Mouse (Mus musculus) granulocyte monocyte progenitor cell, adult 5-6 weeks (primary cell): ENCODE measurements around the gene Cetn4. TPM values are rescaled to one million over a fixed set of nuclear protein-coding genes. Genes with fewer than 3 reads are reported as not detected.
A peak's percentile ranks its signal among the peaks of the same experiment; 100 is the strongest.

ENCODE experiments used
- ATAC-seq: replicated peaks from 2 replicates; pipeline ENCODE4 v1.8.0; 2016; ENCODE audit warnings: mild to moderate bottlenecking, moderate TSS enrichment, inconsistent platforms; ENCODE audit not compliant: poor library complexity, severe bottlenecking
- total RNA-seq, 2 experiments: library from RNA; stranded (forward) in 1 of 2; stranded (reverse) in 1 of 2; fragments of 200-712, 200-1000 nt in 1 of 2; fragments of >200 nt in 1 of 2; fragmentation: Nextera tagmentation in 1 of 2; gene quantifications; 2 replicates each; pipeline ENCODE4 v1.2.3; 2014 to 2017

Gene Cetn4
- total RNA-seq, 2 experiments from 2014 or later: 0.26 to 1.0 TPM

DNA sequence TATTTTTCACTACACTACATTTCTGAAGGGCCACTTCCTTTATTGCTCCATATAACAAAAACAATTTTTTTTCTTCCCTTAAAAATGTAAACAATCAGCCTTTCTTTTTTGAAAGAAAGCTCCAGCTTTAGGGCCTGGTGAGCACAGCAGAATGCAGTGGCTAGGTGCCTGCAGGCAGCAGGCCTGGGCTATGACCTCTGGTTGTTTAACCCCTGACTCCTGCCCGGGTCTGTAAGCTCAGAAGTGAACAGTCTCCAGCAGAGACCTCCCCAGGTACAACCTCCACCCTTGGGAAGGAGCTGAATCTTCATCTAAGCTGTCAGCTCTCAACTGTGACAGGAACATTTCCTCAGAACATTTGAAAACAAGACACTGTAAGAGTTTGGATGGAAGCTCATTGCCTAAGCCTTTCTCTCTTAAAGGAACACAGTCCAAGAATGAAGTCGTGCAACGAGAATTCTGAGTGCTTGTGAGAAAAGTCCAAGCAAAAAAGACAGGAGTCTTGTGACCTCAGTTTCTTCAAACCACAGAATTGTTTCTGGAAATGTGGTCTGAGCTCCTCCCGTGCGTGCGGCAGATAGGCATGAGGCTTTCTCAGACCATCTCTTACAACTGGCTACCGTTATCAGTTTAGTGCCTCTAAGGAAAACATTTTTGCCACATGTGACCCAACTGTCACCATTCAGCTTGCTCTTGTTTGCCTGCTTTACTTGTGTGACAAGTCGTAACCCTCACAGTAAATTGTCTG is 8.9 kb downstream of the Cetn4 start:
- no peak for ATAC-seq

DNA sequence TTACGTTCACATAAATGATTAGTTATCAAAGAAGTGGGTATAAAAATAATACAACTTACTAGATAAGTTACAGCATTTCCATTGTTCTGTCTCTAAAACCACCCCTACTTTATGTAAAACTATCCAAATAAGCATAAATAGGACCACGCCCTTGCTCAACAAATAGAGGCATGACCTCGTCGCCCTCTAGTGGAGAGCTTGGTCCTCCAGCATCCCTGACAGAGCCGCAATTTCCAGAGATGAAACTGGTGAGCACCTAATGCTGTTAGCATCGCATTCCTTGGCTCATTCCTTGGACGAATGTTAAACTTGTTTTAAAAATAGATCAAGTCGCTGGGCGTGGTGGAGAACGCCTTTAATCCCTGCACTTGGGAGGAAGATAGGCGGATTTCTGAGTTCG is 9.8 kb downstream of the Cetn4 start:
- peak; percentile 90 for ATAC-seq

DNA sequence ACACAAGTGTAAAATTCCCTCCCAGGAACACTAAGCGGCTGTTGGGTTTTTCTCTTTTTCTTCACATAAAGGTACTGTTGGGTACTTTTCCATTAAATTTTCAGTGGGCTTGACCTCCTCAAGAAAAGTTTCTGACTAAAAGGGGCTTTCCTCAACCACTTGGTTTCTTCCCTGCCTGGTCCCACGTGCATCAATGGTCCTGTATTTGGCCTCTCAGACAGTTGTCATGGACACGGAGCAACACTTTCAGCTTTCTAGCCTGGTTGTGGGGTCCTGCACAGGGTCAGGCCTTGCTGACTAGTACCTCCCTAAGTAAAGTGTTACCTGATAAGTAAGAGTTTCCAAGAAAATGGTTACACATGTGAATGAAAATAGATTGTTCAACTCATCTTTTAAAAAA is 13.0 kb downstream of the Cetn4 start:
- ATAC-seq: no peak

DNA sequence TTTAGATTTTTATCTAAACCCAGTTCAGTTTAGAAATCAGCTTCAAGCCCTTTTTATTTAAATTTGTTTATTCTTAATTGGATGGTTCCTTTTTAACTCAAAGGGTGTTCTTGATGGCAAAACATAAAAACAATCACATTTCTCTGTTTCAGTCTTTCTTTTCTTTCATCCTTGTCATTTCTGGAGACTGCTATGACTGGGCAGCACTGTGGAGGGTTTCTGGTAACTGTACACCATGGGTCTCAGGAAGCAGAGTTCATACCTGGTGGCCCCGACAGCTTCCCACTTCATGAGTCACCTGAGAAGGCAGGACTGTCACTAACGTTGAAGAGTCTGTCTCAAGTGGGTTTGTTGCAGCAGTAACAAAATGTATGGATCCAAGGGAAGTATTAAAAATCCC is 19.9 kb downstream of the Cetn4 start:
- no peak for ATAC-seq

DNA sequence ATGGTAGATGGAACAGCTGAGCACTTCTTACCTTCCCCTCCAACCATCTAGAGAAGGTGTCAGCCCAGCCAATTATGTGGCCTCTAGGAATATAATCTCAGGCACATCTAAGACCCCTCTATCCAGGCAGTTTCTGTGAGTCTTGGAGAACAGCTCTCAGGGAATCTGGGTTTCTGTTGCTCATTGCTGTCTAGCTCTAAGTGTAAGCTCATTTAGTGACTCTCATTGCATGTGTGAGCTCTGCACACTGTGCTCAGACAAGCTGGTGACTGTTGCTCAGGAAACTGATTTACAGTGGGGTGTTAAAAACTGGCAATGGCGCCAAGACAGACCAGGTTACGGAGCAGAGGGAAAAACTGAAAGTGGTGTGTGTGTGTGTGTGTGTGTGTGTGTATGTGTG is 20.6 kb downstream of the Cetn4 start:
- no peak for ATAC-seq

DNA sequence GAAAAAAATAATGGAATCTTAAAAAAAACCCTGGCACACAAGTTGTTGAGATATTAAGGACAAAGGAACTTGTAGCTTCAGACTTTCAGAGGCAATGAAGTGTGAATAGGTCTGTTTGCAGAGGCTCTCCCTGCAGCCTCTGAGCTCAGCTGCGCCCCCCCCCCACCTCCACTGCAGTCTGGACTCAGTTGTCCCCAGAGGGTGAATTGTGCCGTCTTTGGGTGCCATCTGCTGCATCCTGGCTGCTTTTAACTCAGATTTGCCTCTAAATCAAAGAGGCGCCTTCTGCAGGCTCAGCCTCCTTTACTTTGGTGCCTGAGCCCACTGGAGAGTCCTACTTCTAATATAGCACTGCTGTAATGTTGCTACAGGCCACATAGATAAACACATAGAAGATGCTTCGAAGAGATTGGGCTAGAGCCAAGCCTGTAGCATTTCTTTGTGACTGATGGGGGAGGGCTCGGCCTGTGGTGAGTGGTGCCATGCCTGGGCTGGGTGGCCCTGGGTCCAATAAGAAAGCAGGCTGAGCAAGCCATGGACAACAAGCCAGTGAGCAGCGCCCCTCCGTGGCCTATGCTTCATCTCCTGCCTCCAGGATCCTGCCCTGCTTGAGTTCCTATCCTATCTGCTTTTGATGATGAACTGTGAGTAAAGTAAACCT is 21.5 kb downstream of the Cetn4 start:
- ATAC-seq: no peak

DNA sequence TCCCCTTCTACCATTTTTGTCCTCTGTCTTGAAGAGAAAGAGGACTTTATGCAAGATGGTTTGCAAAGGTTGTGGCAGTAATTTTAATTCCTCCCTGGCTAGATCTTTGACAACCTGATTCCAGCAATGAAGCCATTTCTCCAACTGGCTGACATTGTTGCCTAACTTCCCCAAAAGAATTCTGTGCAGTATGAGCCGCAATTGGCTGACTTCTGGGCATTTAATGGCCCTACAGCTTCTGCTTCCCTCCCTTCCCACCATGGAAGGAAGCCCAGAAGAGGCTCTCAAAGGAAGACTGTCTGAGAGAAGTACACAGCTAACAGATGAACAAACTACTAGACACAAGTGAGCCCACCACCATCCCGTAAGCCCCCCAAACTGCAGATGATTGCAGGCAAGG is 23.3 kb downstream of the Cetn4 start:
- ATAC-seq: peak; percentile 66

DNA sequence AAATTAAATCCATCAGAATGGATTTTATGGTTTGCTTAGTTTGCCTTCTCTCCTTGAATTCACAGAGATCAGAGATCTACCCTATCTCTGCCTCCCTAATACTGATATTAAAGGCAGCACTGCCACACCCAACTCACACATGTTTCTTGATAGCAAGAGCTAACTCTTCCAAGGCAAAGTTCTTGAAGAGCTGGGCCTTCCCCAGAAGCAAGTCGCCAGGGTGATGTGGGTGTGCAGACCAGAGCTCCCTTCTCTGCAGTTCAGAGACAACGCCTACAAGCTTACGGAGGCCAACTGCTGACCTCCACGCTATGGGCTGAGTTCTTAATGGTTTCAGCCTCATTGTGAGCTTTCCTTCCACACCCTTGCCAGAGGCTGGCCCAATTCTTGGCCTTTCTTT is 29.3 kb downstream of the Cetn4 start:
- ATAC-seq: no peak

DNA sequence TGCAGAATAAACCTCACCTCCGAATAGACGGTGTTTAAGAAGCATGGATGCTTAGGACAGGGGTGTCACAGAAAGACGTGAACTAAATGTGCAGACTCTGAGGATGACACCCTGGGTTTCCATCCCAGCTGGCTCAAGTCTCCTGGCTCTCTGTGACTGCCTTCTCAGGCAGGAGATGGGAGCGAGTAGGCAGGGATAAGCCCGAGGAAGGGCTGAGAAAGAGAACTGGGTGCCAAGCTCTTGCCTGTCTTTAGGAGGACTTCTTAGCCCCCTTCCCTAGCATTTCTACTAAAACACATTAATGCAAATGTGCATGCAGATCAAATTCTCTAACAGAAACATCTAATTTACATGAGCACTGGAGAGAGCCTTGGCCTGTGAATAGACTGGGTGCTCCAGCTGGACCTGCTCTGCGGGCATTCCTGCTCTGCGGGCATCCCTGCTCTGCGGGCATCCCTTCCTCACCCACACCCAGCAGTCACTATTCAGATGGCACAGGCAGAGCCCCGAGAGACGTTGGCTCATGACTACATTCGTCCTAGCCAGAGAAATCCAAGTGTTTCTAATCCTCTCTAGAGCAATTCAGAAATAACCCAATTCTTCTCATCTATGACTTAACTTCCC is 30.1 kb downstream of the Cetn4 start:
- no peak for ATAC-seq

DNA sequence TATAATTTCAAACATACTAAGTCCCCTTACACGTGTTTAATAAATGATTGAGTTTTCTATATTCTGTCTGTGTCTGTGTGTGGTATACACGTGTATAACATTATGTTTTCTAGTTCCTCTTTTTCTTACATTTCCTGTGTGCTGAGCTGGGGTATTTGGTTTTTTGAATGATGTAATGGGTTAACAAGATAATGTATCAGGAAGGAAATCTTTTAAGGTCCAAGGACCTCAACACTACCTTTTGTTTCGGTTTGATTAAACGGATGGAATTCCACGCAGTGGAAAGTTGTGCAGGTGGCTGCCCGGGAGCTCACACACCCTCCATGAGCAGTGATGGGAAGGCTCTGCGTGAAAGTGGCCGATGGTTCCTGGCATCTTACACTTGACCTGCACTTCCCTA is 31.6 kb downstream of the Cetn4 start:
- ATAC-seq: peak; percentile 87

DNA sequence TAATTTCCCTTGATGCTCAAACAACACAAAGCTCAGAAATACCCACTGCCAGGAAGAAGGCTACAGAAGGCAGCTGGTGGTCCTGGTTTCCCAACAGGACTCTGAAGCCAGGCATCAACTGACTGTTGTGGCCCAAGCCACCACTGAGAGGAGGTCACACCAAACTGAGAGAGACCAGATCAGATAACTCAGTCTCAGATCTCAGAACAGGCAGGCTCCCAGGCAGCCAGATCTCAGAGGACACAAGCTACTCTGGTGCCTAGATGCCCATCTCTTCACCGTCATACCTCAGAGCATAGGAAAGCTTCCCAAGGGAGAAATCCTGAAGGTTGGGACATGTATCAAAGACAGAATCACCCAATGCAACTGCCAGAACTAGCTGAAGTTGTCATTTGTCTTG is 32.3 kb downstream of the Cetn4 start:
- ATAC-seq: peak; percentile 38; the same call in 1 of the 2 replicates

DNA sequence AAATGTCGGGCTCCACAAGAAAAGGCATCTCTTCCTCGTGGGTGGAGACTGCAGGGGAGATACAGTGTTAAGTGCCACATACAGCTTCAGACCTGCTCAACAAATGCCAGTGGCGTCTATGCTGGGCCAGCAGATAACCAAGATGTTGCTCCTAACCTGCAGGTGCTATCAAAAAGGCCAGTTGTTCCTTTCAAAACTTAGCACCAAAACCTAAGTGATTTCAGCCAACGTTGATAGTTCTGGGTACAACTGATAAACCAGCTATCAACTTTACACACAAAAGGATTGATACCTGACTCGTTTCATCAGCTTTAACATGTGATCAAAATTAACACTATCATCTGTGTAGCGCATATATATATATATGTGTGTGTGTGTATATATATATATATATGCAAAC is 37.8 kb downstream of the Cetn4 start:
- no peak for ATAC-seq

DNA sequence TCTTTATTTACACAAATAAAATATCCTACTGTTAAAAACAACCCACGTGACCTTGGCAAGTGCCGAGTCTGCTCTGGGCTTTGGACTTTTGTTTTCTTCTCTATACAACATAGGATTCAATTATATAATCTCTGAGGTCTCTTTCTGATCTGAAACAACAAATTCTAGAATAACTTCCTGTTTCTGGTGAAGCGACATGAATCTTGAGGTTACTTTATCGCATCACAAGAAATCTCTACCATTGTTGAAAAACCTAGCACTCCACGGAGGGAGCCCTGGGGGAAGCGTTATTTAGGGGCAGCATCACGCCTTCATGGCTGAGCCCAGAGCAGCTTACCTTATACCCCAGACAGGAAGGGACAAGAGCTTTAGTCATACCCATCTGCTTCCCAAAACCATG is 39.4 kb downstream of the Cetn4 start:
- ATAC-seq: no peak

DNA sequence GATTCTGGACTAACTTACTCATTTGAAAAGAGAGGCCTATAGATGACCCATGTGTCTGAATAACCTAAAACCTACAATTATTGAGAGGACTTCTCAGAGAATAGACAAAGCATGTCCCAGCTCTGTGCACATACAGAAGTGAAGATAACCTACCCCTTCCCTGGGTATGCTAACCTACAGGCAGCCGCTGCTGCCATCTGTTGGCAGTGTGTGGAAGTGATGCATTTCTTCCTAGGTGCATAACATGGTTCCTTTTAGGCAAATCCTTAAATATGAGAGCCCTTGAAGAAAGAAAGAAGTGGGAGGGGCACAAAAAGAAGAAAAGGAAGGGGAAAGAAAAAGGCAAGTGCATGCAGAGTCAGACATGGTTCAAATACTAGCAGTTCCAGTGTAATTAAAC is 41.3 kb downstream of the Cetn4 start:
- peak; percentile 95 for ATAC-seq

DNA sequence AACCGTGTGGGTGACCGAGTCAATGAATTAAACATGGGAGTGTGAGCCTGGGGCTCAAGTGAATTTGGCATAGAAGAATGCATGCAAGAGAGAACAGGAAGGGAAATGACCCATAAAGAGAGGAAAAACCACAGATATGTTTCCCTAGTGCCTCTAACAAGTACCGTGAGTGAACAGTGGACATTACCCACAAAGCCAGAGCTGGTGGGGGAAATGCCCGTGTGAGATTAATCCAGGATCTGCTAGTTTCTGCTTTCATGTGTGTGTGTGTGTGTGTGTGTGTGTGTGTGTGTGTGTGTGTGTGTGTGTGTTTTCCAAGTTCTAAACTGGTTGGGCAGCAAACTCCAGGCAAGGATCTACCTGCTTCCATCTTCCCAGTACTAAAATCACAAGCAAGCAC is 42.6 kb downstream of the Cetn4 start:
- ATAC-seq: no peak

DNA sequence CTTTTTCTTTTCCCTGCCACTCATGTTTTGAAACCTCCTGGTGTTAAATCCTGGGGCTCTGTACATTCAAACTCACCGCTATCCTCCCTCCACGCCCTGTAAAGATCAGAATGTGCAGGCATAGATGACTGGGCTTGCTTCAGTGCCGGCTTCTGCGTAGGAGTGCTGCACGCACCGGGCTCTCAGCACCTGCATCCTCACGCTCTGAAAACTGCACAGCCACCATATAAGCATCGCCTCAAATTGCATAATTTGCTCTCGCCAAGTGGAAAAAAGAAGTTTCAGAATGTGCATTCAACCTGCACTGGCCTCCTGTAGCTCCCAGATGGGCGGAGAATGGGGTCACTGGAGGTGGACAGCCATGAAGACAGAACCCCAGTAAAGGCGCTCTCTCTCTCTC is 44.2 kb downstream of the Cetn4 start:
- ATAC-seq: no peak

DNA sequence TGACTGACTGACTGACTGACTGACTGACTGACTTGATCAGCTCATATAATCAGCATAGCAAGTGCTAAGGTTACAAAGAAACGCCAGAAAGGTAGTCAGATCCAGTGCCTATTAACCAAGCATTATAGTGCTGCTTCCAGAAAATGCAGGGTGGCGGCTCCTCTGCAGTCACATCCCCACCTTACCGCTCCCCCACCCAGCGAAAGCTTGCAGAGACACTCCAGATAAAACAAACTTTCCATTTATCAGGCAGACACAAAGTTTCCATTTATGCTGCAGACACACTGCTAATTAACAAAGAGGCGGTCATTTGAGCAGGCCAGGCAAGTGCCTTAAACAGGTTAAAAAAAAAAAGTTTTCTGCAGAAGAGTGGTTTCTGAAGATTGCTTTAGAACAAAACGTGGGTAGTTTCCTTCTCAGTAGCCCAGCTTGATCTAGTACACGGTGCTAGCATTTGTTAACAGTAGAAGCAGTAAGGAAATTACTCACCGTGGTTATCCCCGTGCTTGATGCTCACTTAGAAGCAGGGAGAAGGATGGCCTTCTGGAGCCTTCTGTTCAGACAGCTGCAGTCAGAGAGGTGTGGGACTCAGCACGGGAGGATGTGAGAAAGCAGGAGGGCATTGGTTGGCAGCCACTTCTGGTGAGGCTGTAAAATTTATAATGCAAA is 53.0 kb downstream of the Cetn4 start:
- ATAC-seq: no peak

DNA sequence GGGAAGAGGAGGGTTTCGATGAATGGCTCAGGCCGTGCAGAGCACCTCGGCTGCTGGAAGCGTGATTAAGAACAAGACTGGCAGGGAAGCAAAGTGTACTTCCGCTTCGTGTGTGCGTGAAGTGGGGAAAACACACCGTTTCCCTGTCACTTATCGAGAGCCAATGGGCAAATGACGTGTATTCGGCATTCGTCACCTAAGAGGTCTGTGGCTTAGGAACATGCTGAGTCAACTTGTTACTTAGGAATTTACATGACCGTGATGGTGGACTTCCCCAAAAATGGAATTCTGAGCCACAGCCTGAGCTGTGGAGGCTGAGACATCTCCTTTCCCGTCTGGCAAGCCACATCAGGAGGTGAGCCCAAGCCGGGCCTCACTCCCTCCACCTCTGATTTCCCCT is 54.7 kb downstream of the Cetn4 start:
- ATAC-seq: no peak
